Comparison of ENCODE assay signal across 9 mouse cellular contexts in the genomic region with DNA sequence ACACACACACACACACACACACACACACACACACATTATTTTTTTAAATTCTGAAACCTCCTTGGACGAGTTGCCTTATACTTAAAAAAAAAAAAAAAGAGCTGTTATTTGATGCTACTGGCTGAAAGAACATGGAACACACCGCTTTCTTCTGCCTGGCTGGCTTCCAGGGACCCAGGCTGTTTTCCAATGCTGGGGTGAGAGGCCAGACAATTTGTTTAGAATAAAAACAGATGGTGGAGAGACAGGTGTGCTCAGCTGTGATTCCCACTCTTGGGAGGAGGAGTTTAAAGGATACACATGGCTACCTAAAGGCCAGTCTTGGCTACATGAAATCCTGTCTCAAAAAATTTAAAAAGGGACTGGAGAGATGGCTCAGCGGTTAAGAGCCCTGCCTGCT. TPM values are rescaled to one million over a fixed set of nuclear protein-coding genes. Genes with fewer than 3 reads are reported as not detected.
DNase-seq lines count a peak whose midpoint lies in the region; ATAC-seq lines count a peak whose summit lies in the region.
"Had no signal": no experiment of that assay in that cellular context is flagged by ENCODE, and none has a peak within 500 bp of the region (broad histone marks: within the 10 kb centered on the region; RNA-seq: fewer than 3 reads in every experiment).

No protein-coding gene starts in this region.

- no peaks in the 10 kb centered on the region for H3K36me3 ChIP-seq in heart, embryonic 11.5 days (ENCODE audit: control insufficient read depth, insufficient read depth, low read length)
- no peaks in the 10 kb centered on the region for H3K36me3 ChIP-seq in embryonic facial prominence, embryonic 13.5 days
- no peaks in the 10 kb centered on the region for H3K36me3 ChIP-seq in hindbrain, embryonic 13.5 days
- no peaks in the 10 kb centered on the region for H3K36me3 ChIP-seq in midbrain, embryonic 13.5 days

- H3K4me1 ChIP-seq in heart, embryonic 11.5 days (ENCODE audit: control insufficient read depth, insufficient read depth, low read length): peaks cover 18% of the 10 kb centered on the region
- H3K4me1 ChIP-seq in embryonic facial prominence, embryonic 13.5 days: peaks cover 47% of the 10 kb centered on the region
- H3K4me1 ChIP-seq in hindbrain, embryonic 13.5 days (replicated peaks): peaks cover 71% of the 10 kb centered on the region
- H3K4me1 ChIP-seq in midbrain, embryonic 13.5 days (replicated peaks): peaks cover 76% of the 10 kb centered on the region

- no peak overlapping the region for H3K27ac ChIP-seq in heart, embryonic 11.5 days (ENCODE audit: low read depth, low read length)
- peak overlapping the region; percentile 48; the same call in 1 of the 2 replicates for H3K27ac ChIP-seq in embryonic facial prominence, embryonic 13.5 days
- H3K27ac ChIP-seq in hindbrain, embryonic 13.5 days: peak overlapping the region; percentile 77
- peak overlapping the region; percentile 92 for H3K27ac ChIP-seq in midbrain, embryonic 13.5 days

- H3K4me2 ChIP-seq in heart, embryonic 11.5 days: no peak overlapping the region
- no peak overlapping the region for H3K4me2 ChIP-seq in embryonic facial prominence, embryonic 13.5 days
- no peak overlapping the region for H3K4me2 ChIP-seq in hindbrain, embryonic 13.5 days
- H3K4me2 ChIP-seq in midbrain, embryonic 13.5 days (replicated peaks): no peak overlapping the region

- ATAC-seq in heart, embryonic 11.5 days (replicated peaks; ENCODE audit: insufficient number of reproducible peaks, low FRiP score, low TSS enrichment): no peak
- ATAC-seq in embryonic facial prominence, embryonic 13.5 days (ENCODE audit: insufficient number of reproducible peaks, insufficient read depth, low FRiP score, low TSS enrichment, low read depth): no peak
- no peak for ATAC-seq in hindbrain, embryonic 13.5 days (ENCODE audit: low FRiP score)
- ATAC-seq in midbrain, embryonic 13.5 days: no peak

- H3K9ac ChIP-seq in heart, embryonic 11.5 days (ENCODE audit: low read depth, low read length): no peak overlapping the region
- H3K9ac ChIP-seq in embryonic facial prominence, embryonic 13.5 days: no peak overlapping the region
- no peak overlapping the region for H3K9ac ChIP-seq in hindbrain, embryonic 13.5 days
- H3K9ac ChIP-seq in midbrain, embryonic 13.5 days (replicated peaks): no peak overlapping the region

- H3K27me3 ChIP-seq in heart, embryonic 11.5 days (ENCODE audit: control insufficient read depth, insufficient read depth, low read length): no peaks in the 10 kb centered on the region
- H3K27me3 ChIP-seq in embryonic facial prominence, embryonic 13.5 days: no peaks in the 10 kb centered on the region
- H3K27me3 ChIP-seq in hindbrain, embryonic 13.5 days: 0 out of 2 replicates have a peak, but pooled peaks cover under 1% of the 10 kb centered on the region
- no peaks in the 10 kb centered on the region for H3K27me3 ChIP-seq in midbrain, embryonic 13.5 days

- WGBS in heart, embryonic 11.5 days (ENCODE audit: insufficient replicate concordance): 54% methylated on average over 3 of the region's 3 CpGs
- WGBS in embryonic facial prominence, embryonic 13.5 days: 27% methylated on average over 3 of the region's 3 CpGs
- 34% methylated on average over 3 of the region's 3 CpGs for WGBS in hindbrain, embryonic 13.5 days
- WGBS in midbrain, embryonic 13.5 days: 42% methylated on average over 3 of the region's 3 CpGs

- no peaks in the 10 kb centered on the region for H3K9me3 ChIP-seq in heart, embryonic 11.5 days (replicated peaks; ENCODE audit: control insufficient read depth, low read length)
- H3K9me3 ChIP-seq in embryonic facial prominence, embryonic 13.5 days: no peaks in the 10 kb centered on the region
- no peaks in the 10 kb centered on the region for H3K9me3 ChIP-seq in hindbrain, embryonic 13.5 days
- no peaks in the 10 kb centered on the region for H3K9me3 ChIP-seq in midbrain, embryonic 13.5 days

- no peak overlapping the region for H3K4me3 ChIP-seq in heart, embryonic 11.5 days (ENCODE audit: low read depth, low read length)
- H3K4me3 ChIP-seq in embryonic facial prominence, embryonic 13.5 days: no peak overlapping the region
- no peak overlapping the region for H3K4me3 ChIP-seq in hindbrain, embryonic 13.5 days
- H3K4me3 ChIP-seq in midbrain, embryonic 13.5 days (replicated peaks): no peak overlapping the region

- peak; percentile 98 for DNase-seq in heart, adult 11 months
- no peak for DNase-seq in right cerebral cortex, postnatal 14 days
- no peak for DNase-seq in layer of hippocampus, adult 9-10 months (ENCODE audit: low spot score)
- DNase-seq in left cerebral cortex, postnatal 25 days (ENCODE audit: low spot score in 2 of 2): no peak

- intact Hi-C loops in left cerebral cortex, postnatal 25 days (cut with DNase I): no loop called here

RNA-seq across cellular contexts. Expression of gene Ccdc8, which starts 4.1 kb away (rescaled TPM):
- 22.6 and 36.1 TPM in 2 replicates for polyA plus RNA-seq in heart, embryonic 11.5 days (2014; fragmentation: Nextera tagmentation; extraction: Ambion mirVana)
- 20.7 and 22.1 TPM in 2 replicates for polyA plus RNA-seq in embryonic facial prominence, embryonic 13.5 days (2015; fragmentation: Nextera tagmentation; extraction: Ambion mirVana)
- polyA plus RNA-seq in hindbrain, embryonic 13.5 days (2015; fragmentation: Nextera tagmentation; extraction: Ambion mirVana): 5.5 and 5.9 TPM in 2 replicates
- polyA plus RNA-seq in midbrain, embryonic 13.5 days (2015; fragmentation: Nextera tagmentation; extraction: Ambion mirVana): 5.6 and 5.9 TPM in 2 replicates
- 1 to 10 TPM; 2.4 to 2.6 TPM for total RNA-seq in left cerebral cortex, postnatal 25 days (2021)

RNA-seq across cellular contexts. Expression of gene Gm42372, which starts 5.5 kb away (rescaled TPM):
- polyA plus RNA-seq in heart, embryonic 11.5 days (2014; fragmentation: Nextera tagmentation; extraction: Ambion mirVana): 0.20 TPM in 2 replicates
- polyA plus RNA-seq in embryonic facial prominence, embryonic 13.5 days (2015; fragmentation: Nextera tagmentation; extraction: Ambion mirVana): 0.18 and 0.25 TPM in 2 replicates
- polyA plus RNA-seq in hindbrain, embryonic 13.5 days (2015; fragmentation: Nextera tagmentation; extraction: Ambion mirVana): 3.7 and 4.4 TPM in 2 replicates
- polyA plus RNA-seq in midbrain, embryonic 13.5 days (2015; fragmentation: Nextera tagmentation; extraction: Ambion mirVana): 3.4 and 4.3 TPM in 2 replicates
- total RNA-seq in left cerebral cortex, postnatal 25 days (2021): 10 to 100 TPM; 62.3 to 64.9 TPM

RNA-seq across cellular contexts. Expression of gene Pnmal1, which starts 28.9 kb away (rescaled TPM):
- polyA plus RNA-seq in heart, embryonic 11.5 days (2014; fragmentation: Nextera tagmentation; extraction: Ambion mirVana): 0.18 and 0.46 TPM in 2 replicates
- 1.2 and 1.7 TPM in 2 replicates for polyA plus RNA-seq in embryonic facial prominence, embryonic 13.5 days (2015; fragmentation: Nextera tagmentation; extraction: Ambion mirVana)
- 42.0 and 44.5 TPM in 2 replicates for polyA plus RNA-seq in hindbrain, embryonic 13.5 days (2015; fragmentation: Nextera tagmentation; extraction: Ambion mirVana)
- polyA plus RNA-seq in midbrain, embryonic 13.5 days (2015; fragmentation: Nextera tagmentation; extraction: Ambion mirVana): 54.7 and 60.8 TPM in 2 replicates
- 100 to 1,000 TPM; 107 to 115 TPM for total RNA-seq in left cerebral cortex, postnatal 25 days (2021)

RNA-seq across cellular contexts. Expression of gene Ppp5c, which starts 39.3 kb away (rescaled TPM):
- 87.0 and 95.3 TPM in 2 replicates for polyA plus RNA-seq in heart, embryonic 11.5 days (2014; fragmentation: Nextera tagmentation; extraction: Ambion mirVana)
- polyA plus RNA-seq in embryonic facial prominence, embryonic 13.5 days (2015; fragmentation: Nextera tagmentation; extraction: Ambion mirVana): 109 and 112 TPM in 2 replicates
- 109 and 115 TPM in 2 replicates for polyA plus RNA-seq in hindbrain, embryonic 13.5 days (2015; fragmentation: Nextera tagmentation; extraction: Ambion mirVana)
- 108 and 110 TPM in 2 replicates for polyA plus RNA-seq in midbrain, embryonic 13.5 days (2015; fragmentation: Nextera tagmentation; extraction: Ambion mirVana)
- 100 to 1,000 TPM; 167 to 169 TPM for total RNA-seq in left cerebral cortex, postnatal 25 days (2021)

RNA-seq across cellular contexts. Expression of gene Pnmal2, which starts 43.9 kb away (rescaled TPM):
- 1.5 and 2.0 TPM in 2 replicates for polyA plus RNA-seq in heart, embryonic 11.5 days (2014; fragmentation: Nextera tagmentation; extraction: Ambion mirVana)
- 10.5 and 10.9 TPM in 2 replicates for polyA plus RNA-seq in embryonic facial prominence, embryonic 13.5 days (2015; fragmentation: Nextera tagmentation; extraction: Ambion mirVana)
- 110 and 117 TPM in 2 replicates for polyA plus RNA-seq in hindbrain, embryonic 13.5 days (2015; fragmentation: Nextera tagmentation; extraction: Ambion mirVana)
- 119 and 120 TPM in 2 replicates for polyA plus RNA-seq in midbrain, embryonic 13.5 days (2015; fragmentation: Nextera tagmentation; extraction: Ambion mirVana)
- 100 to 1,000 TPM; 268 to 274 TPM for total RNA-seq in left cerebral cortex, postnatal 25 days (2021)
- total RNA-seq: common myeloid progenitor, adult 5-6 weeks had no signal

Comparison
In these comparisons a context has a peak if more than half of its experiments do, and no peak if none do; other contexts are left out.
1. RNA of gene Pnmal1, which starts 28.9 kb away (polyA plus RNA-seq): 54.7 to 60.8 TPM in midbrain, embryonic 13.5 days and 42.0 to 44.5 TPM in hindbrain, embryonic 13.5 days; 1.2 to 1.7 TPM in embryonic facial prominence, embryonic 13.5 days and 0.18 to 0.46 TPM in heart, embryonic 11.5 days; every median in the first group is over 10 times any median in the second.